Mouse (Mus musculus) adrenal gland (tissue): Measurements from ENCODE around the gene Abca2.
"Not testable (repeated sequence)": the region's sequence is repeated elsewhere in the genome, so short reads cannot be mapped to it uniquely, and the experiment has no call there.

Source experiments
- intact Hi-C: fragments of 180-260 bp; cut with DNase I; formaldehyde crosslinking; loops from one replicate; pipeline ENCODE4 v1.15.1; 2025
- long read RNA-seq, 2 experiments: library from polyadenylated mRNA; unstranded; transcript quantifications; one replicate each; pipeline ENCODE4 v2.0.0; 2020; ENCODE audit warnings: borderline replicate concordance in 1 of 2; ENCODE audit not compliant: insufficient replicate concordance in 1 of 2

Abca2 gene
- long read RNA-seq, experiment 1, partial matches to known transcripts: 3 of 3 reads
- long read RNA-seq, experiment 1, other reads (novel, unspliced or antisense): 0 of 3 reads
- long read RNA-seq, experiment 2, partial matches to known transcripts: 9 of 9 reads
- long read RNA-seq, experiment 2, other reads (novel, unspliced or antisense): 0 of 9 reads

DNA sequence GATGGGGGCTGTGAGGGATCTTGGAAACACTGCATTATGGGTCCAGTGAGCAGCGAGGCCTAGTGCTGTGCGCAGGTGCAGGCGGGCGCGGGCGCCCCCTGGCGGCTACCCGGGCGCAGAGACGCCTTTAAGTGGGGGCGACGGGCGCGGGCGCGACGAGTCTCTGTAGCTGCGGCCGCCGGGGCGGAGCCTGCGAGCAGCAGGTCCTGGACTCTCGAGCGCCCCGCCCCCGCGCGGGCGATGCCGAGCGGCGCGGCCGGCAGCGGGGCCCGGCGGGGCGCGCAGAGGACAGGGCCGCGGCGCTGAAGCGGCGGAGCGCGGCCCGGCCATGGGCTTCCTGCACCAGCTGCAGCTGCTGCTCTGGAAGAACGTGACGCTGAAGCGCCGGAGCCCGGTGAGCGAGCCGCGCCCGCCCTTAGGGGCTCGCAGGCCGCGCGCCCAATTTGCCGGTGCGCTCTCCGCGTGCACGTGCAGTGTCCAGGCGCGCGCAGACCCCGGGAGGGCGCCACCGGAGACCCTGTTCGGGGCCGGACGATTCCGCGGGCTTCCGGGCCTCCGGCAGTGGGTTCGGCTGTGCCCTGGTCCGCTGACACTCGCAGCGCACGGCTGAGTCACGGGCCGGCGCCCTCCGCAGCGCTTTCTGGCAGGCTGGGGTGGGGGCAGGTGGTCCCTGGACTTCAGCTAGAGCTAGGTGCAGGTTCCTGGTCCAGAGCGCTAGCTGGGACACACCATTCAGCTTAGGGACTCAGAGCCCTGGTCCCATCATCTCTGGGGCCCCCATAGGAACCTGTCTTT lies at the start of gene Abca2:
TSS of gene Abca2 (plus strand) at position 262 of the 795 bp plus-strand sequence.
- intact Hi-C loops: no loop called here

DNA sequence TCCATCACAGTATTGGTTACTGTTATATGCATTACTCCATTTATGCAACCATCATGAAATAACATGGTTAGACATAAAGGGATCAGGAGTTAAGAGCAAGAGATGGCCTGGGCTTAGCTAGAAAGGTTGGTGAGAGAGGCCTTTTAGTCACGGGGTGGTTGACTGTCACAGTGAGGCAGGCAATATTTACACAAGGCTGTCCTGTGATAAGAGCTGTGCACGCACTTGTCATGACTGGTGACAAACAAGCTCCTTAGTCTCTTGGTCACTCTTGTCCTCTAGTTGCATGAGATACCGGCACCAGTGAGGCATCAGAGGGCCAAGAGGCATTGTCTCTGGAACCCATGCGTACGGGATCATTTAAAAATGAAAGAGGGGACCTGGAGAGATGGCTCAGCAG lies 44.0 kb upstream of the Abca2 start:
- intact Hi-C loops: no loop called here

GRCm38 (mm10) chr2:25391266-25391665 lies 37.2 kb upstream of the Abca2 start:
- intact Hi-C loops: no loop called here

GRCm38 (mm10) chr2:25394281-25395221 lies 34.0 kb upstream of the Abca2 start:
- intact Hi-C loops: no loop called here

DNA sequence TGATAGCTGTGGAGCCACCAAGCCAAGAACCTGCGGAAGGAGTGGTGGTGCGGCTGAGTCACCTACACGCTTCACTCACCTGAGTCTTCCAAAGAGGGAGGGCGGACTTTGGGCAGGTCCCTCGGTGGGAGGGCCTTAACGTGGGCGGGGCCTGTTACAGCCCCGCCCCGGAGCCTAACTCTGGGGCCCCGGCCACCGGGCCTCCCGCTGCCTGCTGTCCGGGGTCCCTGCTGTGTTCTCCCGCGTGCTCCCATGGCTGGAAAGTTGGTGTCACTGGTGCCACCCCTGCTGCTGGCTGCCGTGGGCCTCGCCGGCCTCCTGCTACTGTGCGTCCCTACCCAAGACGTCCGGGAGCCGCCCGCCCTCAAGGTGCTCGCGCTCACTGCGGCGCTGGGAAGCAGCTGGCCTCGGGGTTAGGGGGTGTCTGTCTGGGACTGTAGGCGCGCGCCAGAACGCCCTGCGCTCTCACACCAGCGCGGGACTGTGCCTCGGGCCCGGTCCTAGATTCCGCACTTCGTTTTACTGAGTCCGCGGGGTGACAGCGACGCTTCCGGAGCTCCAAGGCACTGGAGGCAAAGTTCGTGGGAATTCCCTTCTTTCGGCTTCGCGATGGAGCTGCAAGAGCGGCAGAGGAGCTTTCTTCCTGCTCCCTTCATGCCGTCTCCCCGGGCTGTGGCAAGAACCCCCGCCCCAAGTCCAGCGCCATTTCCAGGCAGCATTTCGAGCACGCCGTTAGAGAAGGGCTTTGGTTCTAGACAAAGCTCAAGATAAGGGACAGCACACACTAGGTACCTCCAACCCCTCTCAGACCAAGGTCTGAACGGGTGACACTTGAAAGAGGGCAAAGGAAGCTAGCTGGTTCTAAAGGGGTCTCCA lies 32.5 kb upstream of the Abca2 start, which contains the start of gene Entpd2:
TSS of gene Entpd2 (plus strand) at position 154 of the 876 bp plus-strand sequence.
- intact Hi-C loops: no loop called here

DNA sequence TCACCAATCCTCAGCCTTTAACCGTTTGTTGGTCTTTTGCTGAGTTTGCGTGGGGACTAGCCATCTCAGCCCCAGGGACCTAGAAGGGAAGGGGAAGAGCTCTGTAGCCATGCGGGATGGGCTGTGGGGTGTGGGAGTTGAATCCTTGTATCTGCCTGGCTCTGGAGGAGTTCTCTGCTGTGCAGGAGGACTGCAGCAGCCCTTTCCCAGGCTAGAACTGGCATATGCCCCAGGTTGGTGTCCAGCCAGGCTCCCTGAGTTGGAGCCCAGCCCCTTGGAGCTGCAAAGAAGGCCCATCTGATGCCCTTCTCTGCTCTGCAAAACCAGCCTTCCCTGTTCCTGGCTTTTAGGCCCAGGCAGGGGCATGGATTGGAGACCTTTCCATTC lies 31.9 kb upstream of the Abca2 start:
- intact Hi-C loops: no loop called here

GRCm38 (mm10) chr2:25397010-25397409 lies 31.5 kb upstream of the Abca2 start:
- intact Hi-C loops: no loop called here

DNA sequence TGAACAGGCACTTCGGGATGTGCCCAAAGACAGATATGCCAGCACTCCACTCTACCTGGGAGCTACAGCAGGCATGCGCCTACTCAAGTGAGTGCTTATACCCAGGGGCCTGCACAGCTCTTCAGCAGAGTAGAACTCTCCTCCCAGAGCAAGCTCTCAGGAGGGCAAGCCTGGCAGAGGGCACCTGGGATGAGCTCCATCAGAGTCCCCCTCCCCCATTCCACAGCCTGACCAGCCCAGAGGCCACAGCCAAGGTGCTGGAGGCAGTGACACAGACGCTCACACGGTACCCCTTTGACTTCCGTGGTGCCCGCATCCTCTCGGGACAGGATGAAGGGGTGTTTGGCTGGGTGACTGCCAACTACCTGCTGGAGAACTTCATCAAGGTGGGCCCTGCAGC lies 30.4 kb upstream of the Abca2 start:
- intact Hi-C loops: no loop called here

DNA sequence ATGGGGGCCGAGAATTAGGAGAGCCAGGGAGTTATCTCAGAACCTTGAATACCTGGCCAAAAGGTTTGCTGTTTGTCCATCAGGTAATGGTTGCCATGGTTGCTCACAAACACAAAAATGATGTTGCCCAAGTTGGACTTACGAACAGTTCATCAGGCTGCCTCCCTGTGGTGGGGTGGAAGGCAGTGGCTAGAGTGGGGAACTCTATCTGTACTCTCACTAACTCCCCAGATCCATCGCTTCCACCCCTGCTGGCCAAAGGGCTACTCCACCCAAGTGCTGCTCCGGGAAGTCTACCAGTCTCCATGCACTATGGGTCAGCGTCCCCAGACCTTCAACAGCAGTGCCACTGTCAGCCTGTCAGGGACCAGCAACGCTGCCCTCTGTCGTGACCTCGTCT lies 29.5 kb upstream of the Abca2 start, which contains the start of gene Npdc1:
TSS of gene Npdc1 (plus strand) at position 301 of the 400 bp plus-strand sequence.
- intact Hi-C loops: no loop called here

DNA sequence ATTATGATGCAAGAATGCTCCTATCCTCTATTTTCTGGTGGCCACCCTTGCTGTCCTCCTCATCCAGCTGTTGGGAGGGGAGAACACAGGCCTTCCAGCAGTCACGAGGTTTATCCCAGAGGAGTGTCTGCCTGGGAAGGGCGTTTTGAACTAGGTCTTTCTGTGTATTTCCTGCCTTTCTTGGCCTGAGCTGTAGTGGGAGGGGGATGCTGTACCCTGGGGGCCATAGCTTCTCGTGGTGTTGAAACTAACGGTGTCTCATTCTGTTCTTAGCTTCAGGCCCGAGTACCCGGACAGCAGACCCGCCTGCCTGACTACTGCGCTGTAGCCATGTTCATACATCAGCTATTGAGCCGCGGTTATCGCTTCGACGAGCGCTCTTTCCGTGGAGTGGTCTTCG lies 28.2 kb upstream of the Abca2 start:
- intact Hi-C loops: no loop called here

DNA sequence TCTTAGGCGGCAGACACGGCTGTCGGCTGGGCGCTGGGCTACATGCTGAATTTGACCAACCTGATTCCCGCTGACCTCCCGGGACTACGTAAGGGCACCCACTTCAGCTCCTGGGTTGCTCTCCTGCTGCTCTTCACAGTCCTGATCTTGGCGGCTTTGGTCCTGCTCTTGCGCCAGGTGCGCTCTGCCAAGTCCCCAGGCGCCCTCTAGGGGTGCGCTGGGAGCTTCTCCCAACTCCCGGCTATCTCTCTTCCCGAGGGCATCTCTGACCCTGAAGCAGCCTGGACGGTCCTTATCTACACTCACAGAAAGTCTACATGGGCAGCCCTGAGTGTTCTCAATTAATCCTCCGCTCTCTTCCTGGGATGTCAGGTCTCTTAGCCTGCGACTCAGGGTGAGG lies 27.7 kb upstream of the Abca2 start:
- intact Hi-C loops: no loop called here

DNA sequence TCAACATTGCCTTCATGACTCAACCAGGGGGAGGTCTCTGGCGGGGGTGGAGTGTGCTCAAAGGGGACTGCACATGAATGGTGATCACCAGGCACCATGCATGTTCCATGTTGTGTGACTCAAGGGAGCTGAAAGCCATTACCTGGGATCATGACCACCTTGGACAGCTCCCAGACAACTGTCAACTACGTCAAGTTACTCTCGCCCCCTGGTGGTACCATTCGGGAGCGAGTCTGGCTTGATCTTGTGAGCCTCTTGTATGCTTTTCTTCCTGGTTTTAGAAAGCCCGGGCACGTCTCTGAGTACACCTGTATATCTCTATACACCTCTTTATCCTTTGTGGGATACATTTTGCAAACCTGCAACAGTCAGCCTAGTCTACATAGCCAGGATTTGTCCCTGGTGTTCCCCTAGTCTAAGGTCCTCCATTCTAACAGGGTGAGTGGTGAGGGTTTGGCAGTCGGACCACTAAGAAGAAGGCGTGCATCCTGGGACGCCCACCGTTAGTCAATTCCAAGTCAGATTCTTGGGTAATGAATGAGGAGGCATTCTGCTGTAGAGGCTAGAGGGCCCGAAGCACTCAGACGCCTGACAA lies 26.0 kb upstream of the Abca2 start:
- intact Hi-C loops: no loop called here

DNA sequence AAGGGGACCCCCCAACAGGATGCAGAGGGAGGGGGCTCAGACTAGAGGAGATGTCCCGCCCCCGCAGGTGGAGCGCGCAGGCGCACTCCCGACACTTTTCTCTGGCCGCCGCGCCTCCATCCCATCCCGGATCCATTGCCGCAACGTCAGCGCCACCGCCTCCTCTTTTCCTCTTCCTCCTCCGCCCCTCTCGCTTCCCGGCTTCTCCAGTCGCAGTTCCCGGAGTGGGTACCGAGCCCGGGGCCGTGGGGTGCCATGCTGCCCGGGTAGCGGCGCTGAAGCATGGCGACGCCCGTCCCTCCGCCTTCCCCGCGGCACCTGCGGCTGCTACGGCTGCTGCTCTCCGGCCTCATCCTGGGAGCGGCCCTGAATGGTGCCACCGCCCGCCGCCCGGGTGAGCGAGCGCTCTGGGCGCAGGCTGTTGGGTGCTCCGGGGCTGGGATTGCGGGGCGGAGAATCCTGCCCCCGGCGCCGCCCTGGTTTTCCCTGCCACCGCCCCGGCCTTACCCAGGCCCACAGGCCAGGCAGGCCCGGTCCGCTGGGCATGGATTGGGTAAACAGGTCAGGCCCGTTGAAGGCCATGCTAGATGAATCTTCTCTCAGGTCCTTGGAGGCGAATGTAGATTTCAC lies 25.4 kb upstream of the Abca2 start:
- intact Hi-C loops: no loop called here

DNA sequence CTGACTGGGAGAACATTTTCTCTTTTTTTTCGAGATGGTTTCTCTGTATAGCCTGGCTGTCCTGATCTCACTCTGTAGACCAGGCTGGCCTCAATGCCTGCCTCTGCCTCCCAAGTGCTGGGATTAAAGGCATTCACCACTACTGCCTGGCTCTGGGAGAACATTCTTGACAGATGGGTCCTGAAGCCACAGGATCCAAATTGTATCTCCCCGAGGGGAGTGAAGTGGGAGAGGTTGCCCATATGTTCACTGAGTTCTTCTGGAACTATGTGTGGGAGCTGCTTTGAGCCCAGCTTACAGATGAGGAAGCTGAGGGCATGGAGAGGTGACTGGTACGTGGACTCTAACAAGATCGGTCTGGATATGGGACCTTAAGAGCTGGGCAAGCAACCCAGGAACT lies 24.5 kb upstream of the Abca2 start:
- intact Hi-C loops: no loop called here

GRCm38 (mm10) chr2:25408908-25409307 lies 19.6 kb upstream of the Abca2 start:
- intact Hi-C loops: no loop called here

DNA sequence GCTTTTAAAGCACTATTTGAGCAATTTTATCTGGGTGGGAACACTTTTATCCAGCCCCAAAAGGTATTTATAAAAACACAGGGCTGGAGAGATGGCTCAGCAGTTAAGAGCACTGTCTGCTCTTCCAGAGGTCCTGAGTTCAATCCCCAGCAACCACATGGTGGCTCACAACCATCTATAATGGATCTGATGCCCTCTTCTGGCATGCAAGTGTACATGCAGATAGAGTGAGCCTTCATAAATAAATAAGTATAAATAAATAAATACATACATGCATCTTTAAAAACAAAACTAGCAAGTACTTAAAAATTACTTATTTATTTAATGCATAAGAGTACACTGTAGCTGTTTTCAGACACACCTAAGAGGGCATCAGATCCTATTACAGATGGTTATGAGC lies 15.1 kb upstream of the Abca2 start:
- intact Hi-C loops: not testable (repeated sequence)

DNA sequence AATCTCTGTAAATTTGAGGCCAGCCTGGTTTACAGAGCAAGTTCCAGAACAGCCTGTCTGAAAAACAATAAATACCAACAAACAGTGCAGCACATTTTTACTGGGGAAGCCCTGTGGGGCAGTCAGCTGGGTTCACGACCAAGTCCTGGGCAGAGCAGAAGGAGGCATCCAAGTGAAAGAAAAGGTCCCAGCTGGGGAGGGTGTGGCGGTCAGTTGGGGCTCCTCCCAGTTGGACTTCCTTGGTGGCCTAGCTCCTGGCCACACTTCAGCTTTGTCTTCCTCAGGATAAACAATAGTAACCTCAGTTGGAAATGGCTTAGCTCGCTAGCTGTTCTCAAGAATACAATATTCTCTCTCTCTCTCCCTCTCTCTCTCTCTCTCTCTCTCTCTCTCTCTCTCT lies 11.1 kb upstream of the Abca2 start:
- intact Hi-C loops: no loop called here

DNA sequence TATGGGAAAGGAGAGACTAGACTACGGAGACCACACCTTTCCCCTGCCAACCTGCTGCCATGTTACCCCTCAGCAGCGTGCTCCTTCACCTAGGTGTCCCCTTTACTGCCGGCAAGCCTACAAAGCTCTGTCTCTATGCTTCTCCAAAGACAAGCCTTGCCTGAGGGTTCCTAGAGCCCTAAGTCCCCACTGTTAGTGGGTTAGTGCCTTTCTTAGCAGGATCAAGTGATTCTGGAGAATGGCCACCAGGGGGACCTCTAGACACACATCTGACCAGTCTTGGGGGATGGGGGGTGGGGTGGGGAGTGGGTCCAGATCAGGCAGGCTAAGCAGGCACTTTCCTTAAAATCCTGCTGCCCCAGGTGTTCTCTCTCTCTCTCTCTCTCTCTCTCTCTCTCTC lies 6.6 kb upstream of the Abca2 start:
- intact Hi-C loops: loop anchor here (2.0 to 5.0 kb wide), 3 partner anchors 61 to 125 kb away; partner anchors contain the start of gene Traf2

DNA sequence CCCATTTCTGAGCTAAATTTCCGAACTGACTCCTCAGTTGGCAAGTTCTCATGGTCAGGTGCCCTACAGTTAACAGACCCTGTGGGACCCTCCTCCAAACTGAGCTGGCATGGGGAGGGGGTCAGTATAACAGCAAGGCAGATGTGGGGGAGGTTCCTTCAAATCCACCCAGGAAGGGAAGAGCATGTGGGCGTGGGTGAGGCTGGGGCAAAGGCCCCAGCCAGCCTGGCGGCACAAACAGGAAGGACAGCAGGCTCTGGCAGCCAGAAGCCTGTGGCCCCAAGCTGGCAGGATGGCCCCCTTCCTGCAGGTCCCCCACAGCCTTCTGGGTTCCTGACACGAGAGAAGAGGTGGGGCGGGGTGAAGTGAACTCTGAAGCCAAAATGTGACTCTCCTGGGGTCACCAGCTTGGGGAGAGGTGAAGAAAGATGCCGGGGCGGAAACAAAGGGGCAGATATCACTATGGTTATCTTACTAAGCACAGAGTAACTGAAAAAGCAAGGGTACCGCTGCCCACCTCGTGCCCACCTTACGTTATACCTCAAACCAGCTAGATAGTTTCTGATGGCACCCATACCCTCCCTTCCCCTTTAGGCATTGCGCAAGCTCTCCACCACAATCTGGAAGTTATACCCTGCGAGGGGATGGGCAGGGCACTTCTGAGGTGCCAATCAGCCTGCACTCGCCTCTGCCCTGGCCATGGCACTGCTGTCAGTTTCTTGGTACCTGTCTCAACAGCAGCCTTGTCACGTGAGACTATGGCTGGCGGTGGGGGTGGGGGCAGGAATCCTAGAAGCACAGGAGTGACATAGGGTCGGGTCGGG lies 5.7 kb upstream of the Abca2 start, which contains the start of gene Fut7:
TSS of gene Fut7 (plus strand) at position 681 of the 824 bp plus-strand sequence.
- intact Hi-C loops: loop anchor here (2.0 to 5.0 kb wide), 3 partner anchors 60 to 125 kb away; partner anchors contain the start of gene Traf2
